Mouse (Mus musculus) lung, adult 2 months (tissue): ENCODE data around the gene Rap1gap. TPM values are rescaled to one million over a fixed set of nuclear protein-coding genes. Genes with fewer than 3 reads are reported as not detected.
A peak's percentile ranks its signal among the peaks of the same experiment; 100 is the strongest.

Source experiments
- DNase-seq: peaks from one replicate; pipeline ENCODE4 v3.0.0; 2022
- H3K4me1 ChIP-seq: fragments of 200-500 bp; 2 replicates; pipeline ENCODE4 v1.6.1; 2011; ENCODE audit warnings: low read length; ENCODE audit not compliant: control insufficient read depth, insufficient read depth
- H3K4me3 ChIP-seq: fragments of 200-500 bp; replicated peaks from 2 replicates; pipeline ENCODE3; 2011; ENCODE audit warnings: low read depth, mild to moderate bottlenecking, control low read depth, low read length; ENCODE audit errors: extremely low read depth
- CTCF ChIP-seq: fragments of 200-500 bp; IDR thresholded peaks from 2 replicates; pipeline ENCODE4 v1.5.1; 2011; ENCODE audit warnings: mild to moderate bottlenecking, low read length, control low read depth; ENCODE audit not compliant: insufficient read depth
- POLR2A ChIP-seq: fragments of 200-500 bp; IDR thresholded peaks from 2 replicates; pipeline ENCODE4 v1.6.1; 2011; ENCODE audit warnings: low read depth, mild to moderate bottlenecking, control low read depth, low read length, borderline replicate concordance; ENCODE audit errors: extremely low read depth
- WGBS: fragments of 180-500 bp; shearing (Covaris S2); methylation state at CpG from one replicate; pipeline ENCODE4 v1.1.7; 2018; 5-methylcytosine and 5-hydroxymethylcytosine counted together
- polyA plus RNA-seq: library from polyadenylated mRNA; depleted of rRNA; stranded (reverse); fragments of >200 nt; gene quantifications from 2 replicates; pipeline ENCODE4 v1.2.3, GENCODE M21; 2012

Gene Rap1gap
- polyA plus RNA-seq, 1 experiment, result 68.3 TPM

GRCm38 (mm10) chr4:137671711-137672500 is 7.4 kb downstream of the Rap1gap start:
- TF ChIP-seq POLR2A (no peak), CTCF (no peak)
- 61% methylated on average over 13 of the region's 13 CpGs for WGBS

GRCm38 (mm10) chr4:137675566-137675965 is 11.0 kb downstream of the Rap1gap start:
- Histone ChIP-seq H3K4me1 (no peaks in the 10 kb centered on the region), H3K4me3 (no peak overlapping the region)
- DNase-seq, result no peak
- TF ChIP-seq POLR2A (no peak), CTCF (no peak)
- WGBS, result 58% methylated on average over 7 of the region's 7 CpGs

More at GRCm38 (mm10) chr4:137671711-137672500, 7.4 kb downstream of the Rap1gap start:
- no peak for DNase-seq
- H3K4me1 ChIP-seq, result no peaks in the 10 kb centered on the region
- H3K4me3 ChIP-seq, result no peak overlapping the region

GRCm38 (mm10) chr4:137676057-137676456 is 11.5 kb downstream of the Rap1gap start:
- peak; percentile 85 for TF ChIP-seq CTCF
- no peak for TF ChIP-seq POLR2A
- DNase-seq, result peak; percentile 82
- Histone ChIP-seq H3K4me3 (no peak overlapping the region), H3K4me1 (no peaks in the 10 kb centered on the region)
- 11% methylated on average over 11 of the region's 11 CpGs for WGBS

- TF ChIP-seq CTCF (no peak), POLR2A (no peak)
- no peaks in the 10 kb centered on the region for H3K4me1 ChIP-seq
- no peak overlapping the region for H3K4me3 ChIP-seq
- no peak for DNase-seq
- 63% methylated on average over 13 of the region's 13 CpGs for WGBS
Observed at GRCm38 (mm10) chr4:137676700-137677484, 12.4 kb downstream of the Rap1gap start.

- no peaks in the 10 kb centered on the region for H3K4me1 ChIP-seq
- no peak for DNase-seq
- H3K4me3 ChIP-seq, result no peak overlapping the region
- 67% methylated on average over 5 of the region's 5 CpGs for whole genome bisulfite sequencing
- no peak for TF ChIP-seq POLR2A
- no peak for TF ChIP-seq CTCF
Observed at GRCm38 (mm10) chr4:137677906-137678305, 13.4 kb downstream of the Rap1gap start.

- Histone ChIP-seq H3K4me3 (no peak overlapping the region), H3K4me1 (no peaks in the 10 kb centered on the region)
- WGBS, result 65% methylated on average over 9 of the region's 9 CpGs
- TF ChIP-seq CTCF (no peak), POLR2A (no peak)
- DNase-seq, result no peak
Observed at GRCm38 (mm10) chr4:137678568-137678967, 14.0 kb downstream of the Rap1gap start.

- Histone ChIP-seq H3K4me3 (no peak overlapping the region), H3K4me1 (no peaks in the 10 kb centered on the region)
- no peak for TF ChIP-seq CTCF
- TF ChIP-seq POLR2A, result no peak
- 70% methylated on average over 2 of the region's 2 CpGs for WGBS
- no peak for DNase-seq
Observed at GRCm38 (mm10) chr4:137679979-137680550, 15.5 kb downstream of the Rap1gap start.

- WGBS, result 43% methylated on average over 7 of the region's 7 CpGs
- Histone ChIP-seq H3K4me1 (no peaks in the 10 kb centered on the region), H3K4me3 (no peak overlapping the region)
- TF ChIP-seq CTCF (no peak), POLR2A (no peak)
- DNase-seq, result no peak
Observed at GRCm38 (mm10) chr4:137680721-137681120, 16.2 kb downstream of the Rap1gap start.

GRCm38 (mm10) chr4:137681408-137682104 is 17.0 kb downstream of the Rap1gap start:
- TF ChIP-seq CTCF, result no peak
- TF ChIP-seq POLR2A, result no peak
- Histone ChIP-seq H3K4me1 (no peaks in the 10 kb centered on the region), H3K4me3 (no peak overlapping the region)
- 5% methylated on average over 52 of the region's 52 CpGs for WGBS
- no peak for DNase-seq
